Mouse (Mus musculus) right cerebral cortex, postnatal 25 days (tissue): ENCODE measurements around the gene Rint1.
A peak's percentile ranks its signal among the peaks of the same experiment; 100 is the strongest.
"Not testable (repeated sequence)": the region's sequence is repeated elsewhere in the genome, so short reads cannot be mapped to it uniquely, and the experiment has no call there.

ENCODE experiments used
- DNase-seq: peaks from one replicate; pipeline ENCODE4 v3.0.0; 2022

Gene Rint1

DNA sequence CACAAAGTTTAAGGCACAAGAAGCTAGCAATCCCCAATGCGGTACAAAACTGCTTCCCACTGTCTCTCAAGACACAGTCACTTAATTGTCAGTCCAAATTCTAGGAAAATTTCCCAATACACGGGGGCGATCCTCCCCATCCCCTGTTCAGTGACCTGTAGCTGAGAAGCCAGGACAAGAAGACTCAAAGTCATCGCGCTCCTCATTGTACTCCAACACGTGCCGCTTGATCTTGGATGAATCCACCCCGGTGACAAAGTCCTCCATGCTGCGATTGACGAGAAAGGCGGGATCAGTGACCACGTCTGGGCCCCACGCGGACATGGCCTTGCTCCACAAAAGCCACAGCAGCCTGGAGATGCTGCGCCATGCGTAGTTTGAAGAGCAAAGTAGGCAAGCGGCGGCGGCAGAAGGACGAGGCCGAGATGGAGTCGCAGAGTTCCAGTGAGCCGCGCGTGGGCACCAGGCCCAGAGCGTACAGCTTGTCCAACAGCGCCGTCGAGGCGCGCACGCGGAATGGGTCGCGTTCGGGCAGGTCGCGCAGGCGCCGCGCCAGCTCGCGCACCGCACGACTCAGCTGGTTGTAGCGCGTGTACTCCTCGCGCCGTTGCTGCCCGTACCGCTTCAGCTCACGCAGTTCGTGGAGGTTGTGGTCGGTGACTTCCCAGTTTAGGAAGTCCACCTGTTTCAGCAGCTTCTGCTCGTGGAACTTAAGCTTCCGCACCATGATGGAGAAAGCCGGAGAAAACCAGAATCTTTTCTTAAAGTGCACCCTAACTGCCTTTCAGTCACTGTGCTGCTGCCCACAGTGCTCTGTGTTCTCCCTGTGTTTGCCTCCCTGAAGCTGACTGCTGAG is 43.6 kb downstream of the Rint1 start:
- peak; percentile 30 for DNase-seq

DNA sequence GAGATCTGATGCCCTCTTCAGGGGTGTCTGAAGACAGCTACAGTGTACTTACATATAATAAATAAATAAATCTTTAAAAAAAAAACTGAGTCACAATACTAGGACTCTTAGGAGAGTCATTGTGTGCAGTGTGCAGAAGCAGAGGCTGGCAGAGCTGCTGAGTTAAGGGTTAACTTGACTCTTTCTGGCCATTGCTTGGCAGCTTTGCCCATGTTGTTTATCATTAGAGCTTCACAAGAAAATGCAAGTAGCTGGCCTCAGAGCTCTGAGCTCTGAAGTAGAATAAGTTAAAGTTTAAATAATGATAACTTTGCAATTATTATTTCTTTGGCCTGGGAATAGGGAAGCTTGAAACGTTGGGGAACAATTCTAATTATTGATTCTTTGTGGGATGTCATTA is 48.2 kb downstream of the Rint1 start:
- not testable (repeated sequence) for DNase-seq

DNA sequence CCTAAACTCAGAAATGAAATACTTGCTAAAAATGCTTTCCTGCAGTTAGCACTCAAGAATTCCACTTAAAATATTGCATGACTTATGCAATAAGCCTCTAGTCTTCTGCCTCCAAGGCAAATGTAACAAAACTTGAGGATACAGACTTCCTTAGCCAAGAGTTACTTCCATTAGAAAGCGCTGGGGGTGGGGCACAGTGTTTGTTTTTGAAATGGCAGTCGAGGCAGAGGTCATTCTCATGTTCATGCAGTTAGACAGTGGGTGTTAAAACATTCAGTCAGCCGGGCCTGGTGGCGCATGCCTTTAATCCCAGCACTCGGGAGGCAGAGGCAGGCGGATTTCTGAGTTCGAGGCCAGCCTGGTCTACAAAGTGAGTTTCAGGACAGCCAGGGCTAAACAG is 50.6 kb downstream of the Rint1 start:
- DNase-seq: no peak

DNA sequence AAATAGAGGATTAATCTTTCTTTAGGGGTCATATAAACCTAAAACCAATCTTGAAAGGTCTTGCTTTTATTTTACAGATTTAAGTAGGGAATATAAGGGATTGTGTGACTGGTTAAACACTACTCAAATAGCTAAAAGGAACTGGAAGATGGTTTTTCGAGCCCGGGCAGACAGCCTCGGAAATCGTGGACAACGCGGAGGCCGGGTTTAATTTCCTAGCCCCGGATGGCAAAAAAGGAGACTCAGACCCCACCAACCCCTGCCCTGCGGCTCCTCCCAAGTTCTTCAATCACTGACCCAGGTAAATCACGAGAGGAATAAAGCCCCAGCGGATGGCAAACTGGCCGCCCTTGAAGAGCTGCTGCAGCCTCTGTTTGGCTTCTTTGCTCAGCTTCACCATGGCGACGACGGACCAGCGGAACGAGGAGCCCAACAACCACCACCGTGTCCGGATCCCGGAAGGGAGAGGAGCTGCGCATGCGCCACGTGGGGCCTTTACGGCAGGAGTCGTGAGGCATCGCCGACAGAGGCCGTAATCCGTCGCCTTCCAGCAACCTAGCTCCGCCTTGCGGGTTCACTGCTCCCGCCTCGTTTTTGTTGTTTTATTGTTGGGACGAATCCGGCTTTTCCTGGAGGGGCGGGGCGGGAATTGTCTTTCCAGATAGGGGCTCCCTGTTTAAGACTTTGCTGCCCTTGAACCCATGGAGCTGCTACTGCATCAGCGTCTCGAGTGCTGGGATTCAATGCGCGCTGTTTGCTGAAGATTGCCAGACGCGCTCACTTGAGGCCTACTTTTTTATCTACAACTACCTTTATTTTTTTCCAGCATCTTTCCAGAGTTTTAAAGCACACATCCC is 56.4 kb downstream of the Rint1 start, which contains the start of gene Tomm7:
Gene Tomm7, minus strand, starts transcription at position 488 of the 857 bp plus-strand sequence.
- peak; percentile 96 for DNase-seq

DNA sequence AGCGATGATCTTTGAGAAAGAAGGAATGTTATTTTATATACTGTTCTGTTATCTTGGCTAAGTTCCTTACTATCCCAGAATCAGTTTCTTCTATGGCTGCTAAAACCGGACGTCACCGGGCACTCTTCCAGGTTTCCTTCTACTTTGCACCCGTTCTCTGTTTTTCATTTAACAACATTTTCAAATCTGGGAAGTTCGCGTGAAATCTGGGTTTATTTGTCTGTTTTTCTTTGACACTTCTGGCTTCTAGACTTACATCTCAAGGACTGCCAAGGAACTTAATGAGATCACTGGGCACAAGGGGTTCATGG is 57.0 kb downstream of the Rint1 start:
- DNase-seq: no peak

DNA sequence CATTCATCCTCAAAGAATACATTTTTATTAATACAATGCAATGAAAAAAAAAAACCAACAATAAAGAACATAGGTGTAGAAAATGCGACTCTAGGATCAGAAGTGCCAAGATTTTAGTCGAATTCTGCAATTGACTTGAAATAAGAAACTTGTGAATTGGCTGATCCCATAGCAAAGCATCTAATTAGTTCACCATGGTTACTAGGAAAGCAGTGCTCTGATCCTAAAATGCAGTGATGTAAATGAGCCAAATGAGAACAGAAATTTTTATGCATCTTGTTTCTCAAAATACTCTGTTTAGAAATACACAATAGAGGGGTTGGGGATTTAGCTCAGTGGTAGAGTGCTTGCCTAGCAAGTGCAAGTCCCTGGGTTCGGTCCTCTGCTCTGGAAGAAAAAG is 57.6 kb downstream of the Rint1 start:
- no peak for DNase-seq

DNA sequence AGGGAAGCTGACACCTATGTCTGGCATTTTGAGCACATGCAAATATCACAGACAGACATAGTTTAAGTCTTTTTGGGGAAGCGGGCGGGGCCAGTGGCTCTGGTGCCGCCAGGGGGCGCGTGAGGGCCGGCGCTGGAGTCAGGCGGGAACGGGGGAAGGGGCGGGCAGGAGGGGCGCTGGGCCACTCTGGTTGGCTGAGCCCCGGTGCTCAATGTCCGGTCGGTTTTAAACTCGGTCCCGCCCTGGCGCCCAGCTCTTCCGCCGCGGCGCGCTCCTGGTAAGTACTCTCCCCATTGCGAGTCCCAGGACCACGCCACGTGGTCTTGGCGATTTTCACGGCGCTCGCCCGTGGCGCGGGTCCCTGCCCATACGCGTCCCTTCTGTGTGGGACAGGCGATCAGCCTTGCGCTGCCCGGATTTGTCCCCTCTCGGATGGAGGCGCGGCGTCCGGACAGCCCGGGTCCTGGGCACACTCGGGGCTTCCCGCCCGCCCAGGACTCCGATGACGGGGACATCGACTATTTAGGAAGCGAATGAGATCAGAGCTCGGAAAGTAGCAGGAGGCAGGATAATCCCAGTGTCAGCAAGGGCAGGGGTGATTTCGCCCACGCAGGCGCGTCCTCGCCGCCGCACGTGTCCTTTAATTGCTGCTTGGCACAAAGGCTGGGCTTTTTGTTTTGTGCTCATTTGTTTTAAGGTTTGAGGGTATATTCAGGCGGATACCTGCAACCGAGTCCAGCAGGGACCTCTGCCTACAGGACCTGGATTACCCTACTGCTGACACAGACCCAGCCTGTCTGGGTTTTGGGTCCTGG is 63.0 kb downstream of the Rint1 start:
- DNase-seq: peak; percentile 83

DNA sequence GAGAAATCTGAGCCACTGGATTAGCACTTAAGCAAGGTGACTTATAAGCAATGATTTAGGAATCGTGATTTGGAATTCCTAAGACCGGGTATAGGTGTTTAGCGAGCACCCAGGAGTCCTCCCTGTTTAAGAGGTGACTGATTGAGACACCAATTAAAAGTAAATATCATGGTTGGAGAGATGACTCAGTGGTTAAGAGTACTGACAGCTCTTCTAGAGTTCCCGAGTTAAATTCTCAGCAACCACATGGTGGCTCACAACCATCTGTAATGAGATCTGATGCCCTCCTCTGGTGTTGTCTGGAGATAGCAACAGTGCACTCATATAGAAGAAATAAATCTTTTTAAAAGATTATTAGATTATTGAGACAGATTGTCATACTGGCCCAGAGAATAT is 63.6 kb downstream of the Rint1 start:
- DNase-seq: not testable (repeated sequence)

DNA sequence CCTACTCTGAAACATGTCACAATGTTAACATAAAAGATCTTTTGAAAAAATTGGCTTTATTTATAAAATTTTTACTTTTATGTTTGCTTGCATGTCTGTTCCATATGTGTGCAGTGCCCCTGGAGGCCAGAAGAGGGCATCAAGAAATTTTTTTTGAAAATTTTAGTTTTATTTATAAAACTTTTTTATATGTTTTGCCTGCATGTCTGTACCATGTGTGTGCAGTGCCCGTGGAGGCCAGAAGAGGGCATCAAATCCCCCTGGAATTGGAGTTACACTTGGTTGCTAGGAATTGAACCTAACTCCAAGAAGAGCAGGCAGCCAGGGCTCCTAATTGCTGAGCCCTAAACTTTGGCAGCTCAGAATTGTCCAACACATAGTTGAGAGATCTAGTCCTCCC is 65.4 kb downstream of the Rint1 start:
- DNase-seq: not testable (repeated sequence)

DNA sequence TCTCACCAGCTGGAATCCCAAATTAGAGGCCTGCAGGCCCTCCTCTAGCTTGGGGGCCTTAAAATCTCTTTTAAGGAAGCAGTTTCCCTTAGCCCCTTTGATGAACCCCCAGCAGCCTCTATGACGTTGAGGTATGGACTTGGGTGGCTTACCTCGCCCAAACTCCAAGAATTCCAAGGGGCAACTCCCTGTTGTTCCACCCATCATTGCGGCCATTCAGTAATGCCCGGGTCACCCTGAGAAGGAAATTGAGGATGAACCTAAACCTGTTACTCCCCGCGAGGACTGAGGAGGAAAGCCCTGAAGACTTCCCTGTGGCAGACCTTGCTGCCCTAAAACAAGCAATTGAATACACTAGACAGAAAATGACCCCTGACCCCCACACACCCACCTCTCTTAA is 68.0 kb downstream of the Rint1 start:
- DNase-seq: no peak

DNA sequence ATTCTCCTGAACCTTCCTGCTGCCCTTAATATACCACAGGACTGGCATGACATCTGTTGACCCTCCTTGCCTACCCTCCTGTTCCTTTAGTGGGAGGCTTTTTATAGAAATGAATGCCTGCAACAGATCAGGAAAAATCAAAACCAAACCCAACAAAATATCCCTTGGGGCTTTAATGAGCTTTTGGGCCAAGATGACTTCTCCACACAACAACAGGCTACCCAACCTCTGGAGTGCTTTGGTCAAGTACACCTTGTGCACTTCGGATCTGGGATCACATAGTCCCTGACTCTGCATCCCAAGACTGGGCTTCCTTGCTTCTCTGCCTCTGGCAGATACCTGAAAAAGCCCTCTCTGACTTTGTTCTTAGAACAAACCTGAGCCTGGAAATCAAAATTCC is 68.7 kb downstream of the Rint1 start:
- DNase-seq: no peak

DNA sequence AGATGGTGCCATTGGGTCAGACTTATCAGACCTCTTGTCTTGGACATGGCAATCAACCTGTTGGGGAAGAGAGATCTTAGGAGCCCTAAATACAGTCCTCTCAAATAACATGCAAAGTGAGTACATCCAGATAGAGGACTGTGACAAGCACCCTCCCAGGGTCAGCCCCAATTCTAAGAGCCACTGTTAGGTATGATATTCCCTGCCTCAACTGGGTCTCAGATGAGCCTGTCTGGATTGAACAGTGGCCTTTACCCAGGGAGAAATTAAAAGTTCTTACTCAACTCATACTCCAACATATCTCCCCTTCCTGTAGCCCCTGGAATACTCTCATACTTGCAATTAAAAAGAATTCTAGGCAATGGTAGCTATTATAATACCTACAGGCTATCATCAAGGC is 69.7 kb downstream of the Rint1 start:
- DNase-seq: no peak

DNA sequence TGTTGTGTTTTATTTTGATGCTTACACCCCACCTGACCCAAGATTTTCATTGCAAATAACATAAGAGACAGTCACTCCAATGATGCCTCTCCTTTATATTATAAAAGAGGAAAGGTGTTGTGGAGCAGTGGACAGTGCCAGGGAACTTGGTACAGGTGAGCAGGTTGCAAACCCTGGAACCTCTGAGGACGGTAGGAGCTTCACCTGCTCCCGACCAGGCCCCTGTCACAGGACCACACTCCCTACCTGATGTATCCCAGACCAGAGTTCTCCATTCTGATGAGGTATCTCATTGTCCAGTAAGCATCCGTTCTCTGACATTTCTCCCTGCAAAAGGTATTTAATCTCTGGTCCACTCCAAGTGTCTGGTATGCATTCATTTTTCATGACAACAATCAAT is 70.5 kb downstream of the Rint1 start:
- DNase-seq: no peak

DNA sequence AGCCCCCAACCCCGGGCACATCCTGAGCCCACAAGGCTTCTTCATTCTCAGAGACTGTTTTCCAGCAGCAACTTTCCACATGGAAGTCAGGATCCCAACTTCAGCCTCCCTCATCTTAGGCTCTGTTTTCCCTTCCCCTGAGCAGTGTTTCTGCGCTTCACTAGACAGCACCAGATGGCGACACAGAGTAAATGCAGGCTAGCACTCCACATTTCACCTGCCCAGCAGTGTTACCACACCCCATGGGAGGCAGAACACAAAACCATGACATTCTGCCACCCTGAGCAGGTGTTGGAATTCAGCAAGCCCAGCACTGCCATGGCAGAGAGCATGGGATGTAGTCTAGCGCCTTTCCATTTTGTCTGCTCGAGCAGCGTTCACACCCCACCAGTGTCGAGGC is 71.1 kb downstream of the Rint1 start:
- peak; percentile 12 for DNase-seq

DNA sequence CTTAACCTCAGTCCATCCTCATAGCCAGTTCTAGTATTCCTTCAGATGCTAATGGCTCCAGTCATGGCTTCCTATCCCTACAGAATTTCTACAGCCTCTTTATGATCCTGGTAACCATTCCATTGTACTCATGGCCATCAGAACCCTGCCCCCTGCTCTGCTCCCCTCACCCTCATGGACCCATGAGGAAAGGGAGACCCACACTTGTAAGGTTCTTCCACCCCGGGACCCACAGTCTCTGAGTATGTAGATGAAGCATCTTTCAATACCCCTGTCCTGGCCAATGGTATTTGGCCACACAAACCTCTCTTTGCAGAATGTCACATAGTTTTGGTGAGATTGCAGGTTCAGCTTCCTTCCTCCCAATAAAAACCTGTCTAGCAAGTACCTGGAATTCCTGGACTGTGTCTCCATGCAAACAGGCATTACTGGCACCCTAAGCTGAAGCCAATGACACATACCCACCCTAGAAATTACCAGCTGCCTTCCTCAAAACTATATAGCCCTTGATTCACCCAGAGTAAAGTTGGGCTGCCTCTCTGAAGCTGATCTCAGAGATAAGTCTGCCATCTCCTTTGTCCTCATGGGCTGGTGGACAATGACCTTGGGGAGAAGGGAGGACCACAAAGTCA is 71.7 kb downstream of the Rint1 start:
- DNase-seq: no peak

DNA sequence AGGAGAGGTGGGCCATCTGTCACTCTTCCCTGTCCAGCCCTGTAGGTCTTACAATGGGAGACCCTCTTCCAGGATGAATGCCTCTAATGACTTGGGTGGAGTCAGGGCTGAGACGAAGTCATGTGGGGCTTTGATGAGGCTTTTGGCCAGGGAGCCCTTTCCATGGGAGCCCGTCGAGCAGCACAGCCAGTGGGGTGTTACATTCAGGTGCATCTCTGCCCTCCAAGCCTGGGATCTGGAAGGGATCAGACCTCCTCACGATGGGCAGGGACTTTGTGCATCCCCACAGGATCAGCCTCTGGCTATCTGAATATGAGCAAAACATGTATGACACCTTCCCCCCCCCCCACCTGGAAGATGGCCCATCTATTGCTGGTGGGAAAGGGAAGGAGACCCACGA is 72.4 kb downstream of the Rint1 start:
- no peak for DNase-seq

DNA sequence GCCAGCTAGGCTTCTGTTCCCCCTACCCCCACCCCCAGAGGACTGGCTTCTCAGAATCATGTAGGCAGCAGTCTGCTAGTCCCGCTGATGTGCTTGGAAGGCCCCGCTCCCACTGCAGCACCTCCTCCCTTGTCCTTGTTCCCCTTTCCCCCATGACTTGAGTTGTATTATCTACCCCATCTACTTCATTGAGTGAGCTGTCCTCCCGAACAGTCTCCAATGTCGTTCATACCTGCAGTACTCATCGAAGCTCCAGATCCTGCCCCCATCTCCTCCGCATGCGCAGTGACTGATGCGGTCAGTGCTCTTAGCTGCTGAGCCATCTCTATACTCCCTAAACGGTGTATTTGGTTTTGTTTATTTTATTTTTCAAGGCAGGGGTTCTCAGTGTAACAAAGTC is 74.2 kb downstream of the Rint1 start:
- DNase-seq: no peak

DNA sequence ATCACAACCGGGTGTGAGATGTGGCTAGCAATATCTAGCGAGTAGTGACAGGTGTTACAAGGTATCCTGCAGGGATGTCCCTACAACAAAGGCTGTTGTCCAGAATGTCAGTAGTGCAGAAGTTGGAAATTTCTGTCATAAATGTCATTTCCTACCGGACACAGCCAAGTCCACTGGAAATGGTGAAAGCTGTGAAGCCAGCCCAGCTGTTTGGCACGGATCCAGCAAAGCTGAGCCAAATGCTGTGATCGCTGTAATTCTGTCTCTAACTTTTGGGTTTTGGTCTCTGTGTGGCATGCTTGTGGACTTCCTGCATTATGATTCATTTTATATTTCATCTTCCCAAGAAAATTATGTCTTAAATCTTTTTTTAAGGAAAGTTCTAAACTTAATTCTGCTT is 74.8 kb downstream of the Rint1 start:
- DNase-seq: no peak

DNA sequence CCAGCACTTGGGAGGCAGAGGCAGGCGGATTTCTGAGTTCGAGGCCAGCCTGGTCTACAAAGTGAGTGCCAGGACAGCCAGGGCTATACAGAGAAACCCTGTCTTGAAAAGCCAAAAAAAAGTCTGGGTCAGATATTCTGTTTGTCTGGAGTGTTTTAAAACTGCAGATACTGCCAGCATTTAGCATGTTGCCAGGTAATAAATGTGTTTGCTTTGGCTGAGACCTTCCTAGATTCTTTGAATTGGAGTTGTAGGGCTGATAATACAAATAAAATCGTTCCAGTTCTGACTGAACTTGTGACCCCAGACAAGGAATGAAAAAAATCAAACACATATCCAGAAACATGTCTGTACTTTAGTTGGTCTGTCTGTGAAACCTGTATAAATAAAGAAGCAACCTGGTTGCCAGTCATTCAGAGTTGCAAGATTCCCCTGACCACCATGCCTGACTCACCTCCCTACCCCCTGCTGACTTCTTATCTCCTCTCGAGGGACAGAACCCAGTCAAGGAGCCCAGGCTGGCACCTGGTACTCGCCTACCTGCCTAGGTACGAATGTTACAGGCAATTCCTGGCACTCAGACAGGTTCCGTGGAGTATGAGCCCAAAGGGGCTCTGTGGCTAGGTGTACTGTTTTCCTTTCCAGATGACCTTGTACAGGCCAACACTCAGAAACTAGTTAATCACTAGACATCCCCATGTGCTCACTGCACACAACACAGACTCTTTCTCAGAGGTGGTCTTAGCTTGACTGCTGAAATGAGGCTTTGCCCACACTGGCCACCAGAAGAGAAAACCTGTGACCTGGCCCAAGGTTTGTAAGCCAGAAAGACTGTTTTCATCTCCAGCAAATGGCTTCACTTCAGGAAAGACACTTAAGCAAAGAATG is 75.9 kb downstream of the Rint1 start:
- no peak for DNase-seq

DNA sequence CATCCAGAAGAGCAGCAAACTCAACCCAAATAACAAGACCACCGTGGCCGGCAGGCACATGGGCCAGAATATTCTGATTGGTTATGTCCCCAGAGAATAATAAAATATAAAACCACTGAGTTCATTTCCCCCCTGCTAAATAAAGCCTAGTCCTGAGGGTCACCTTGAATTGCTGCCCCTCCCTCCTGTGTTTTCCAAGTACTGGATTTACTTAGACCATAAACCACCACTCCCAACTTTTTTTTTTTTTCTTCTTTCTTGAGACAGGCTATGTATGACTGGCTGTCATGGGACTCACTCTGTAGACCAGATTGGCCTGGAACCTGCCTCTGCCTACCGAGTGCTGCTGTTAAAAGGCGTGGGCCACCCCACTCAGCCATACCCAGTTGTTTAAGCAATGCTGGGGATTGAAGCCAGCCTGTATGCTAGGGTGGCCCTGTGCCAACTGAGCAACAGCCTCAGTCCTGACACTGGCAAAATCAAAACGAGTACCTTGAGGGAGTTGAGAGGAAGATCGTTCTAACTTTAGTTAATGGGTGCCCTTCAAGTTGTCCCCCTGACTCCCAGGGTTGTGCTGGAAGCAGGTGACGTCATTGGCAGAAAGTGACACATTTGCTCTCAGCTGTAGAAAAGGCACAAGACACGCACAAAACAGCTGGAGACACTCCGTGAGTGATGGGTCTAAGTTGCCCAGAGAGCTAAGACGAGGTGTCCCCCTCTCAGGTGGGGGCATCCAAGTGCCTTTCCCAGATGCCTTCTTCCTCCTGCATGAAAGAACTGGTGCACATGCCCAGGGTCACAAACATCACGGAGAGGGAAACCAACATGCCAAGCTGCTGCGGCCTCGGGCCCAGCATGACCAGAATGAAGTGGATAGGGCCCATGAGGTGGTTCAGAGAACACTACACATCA is 76.8 kb downstream of the Rint1 start:
- DNase-seq: no peak

DNA sequence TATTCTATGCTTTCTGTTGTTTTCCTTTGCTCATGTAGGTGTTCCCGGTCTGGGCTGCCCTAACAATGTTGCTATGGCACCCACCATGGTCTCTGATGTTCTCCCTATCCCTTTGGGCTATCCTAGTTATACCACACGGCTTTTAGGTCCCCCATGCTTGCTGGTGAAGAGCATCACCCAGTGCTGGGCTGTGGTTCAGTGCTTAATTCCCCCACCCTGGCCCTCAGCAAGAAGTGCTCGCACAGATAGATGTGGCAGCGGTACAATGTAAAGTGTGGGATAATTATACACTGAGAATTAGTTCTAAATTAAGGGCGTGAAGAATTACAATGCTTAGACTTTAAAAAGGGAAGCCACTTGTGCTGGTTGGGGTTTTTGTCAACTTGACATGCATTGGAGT is 78.4 kb downstream of the Rint1 start:
- no peak for DNase-seq
